Mouse (Mus musculus) lung, embryonic 14.5 days (tissue): ENCODE data around the gene Lrrc8d. TPM values are rescaled to one million over a fixed set of nuclear protein-coding genes. Genes with fewer than 3 reads are reported as not detected.

Experiments used
- ATAC-seq: fragments of 200-750 bp; cut with Nextera tagmentation; 2 replicates; pipeline ENCODE4 v1.8.0; 2017; ENCODE audit warnings: mild to moderate bottlenecking, moderate TSS enrichment, moderate library complexity; ENCODE audit not compliant: insufficient read depth
- DNase-seq: peaks from one replicate; pipeline ENCODE4 v3.0.0-alpha.2; 2015
- H3K27ac ChIP-seq: fragments of 300-500 bp; sonication (generic); 2 replicates; pipeline ENCODE4 v1.5.1; 2014; ENCODE audit warnings: low read depth, mild to moderate bottlenecking, moderate library complexity
- H3K27me3 ChIP-seq: fragments of 300-500 bp; sonication (generic); 2 replicates; pipeline ENCODE4 v1.6.1; 2014; ENCODE audit warnings: low read length, control low read depth; ENCODE audit not compliant: insufficient read depth
- H3K36me3 ChIP-seq: fragments of 300-500 bp; sonication (generic); 2 replicates; pipeline ENCODE4 v1.6.1; 2014; ENCODE audit warnings: control low read depth; ENCODE audit not compliant: insufficient read depth
- H3K4me1 ChIP-seq: fragments of 300-500 bp; sonication (generic); 2 replicates; pipeline ENCODE4 v1.6.1; 2014; ENCODE audit warnings: antibody characterized with exemption, control low read depth; ENCODE audit not compliant: insufficient read depth
- H3K4me2 ChIP-seq: fragments of 300-500 bp; sonication (generic); 2 replicates; pipeline ENCODE4 v1.6.1; 2014; ENCODE audit warnings: mild to moderate bottlenecking
- H3K4me3 ChIP-seq: fragments of 300-500 bp; sonication (generic); 2 replicates; pipeline ENCODE4 v1.5.1; 2014; ENCODE audit warnings: low read depth, low read length
- H3K9ac ChIP-seq: fragments of 300-500 bp; sonication (generic); 2 replicates; pipeline ENCODE4 v1.6.1; 2014
- H3K9me3 ChIP-seq: fragments of 300-500 bp; sonication (generic); 2 replicates; pipeline ENCODE4 v1.6.1; 2016; ENCODE audit warnings: low read depth, low read length, control low read depth
- CTCF ChIP-seq: IDR thresholded peaks from 2 replicates; pipeline ENCODE4 v1.5.1; 2016; ENCODE audit warnings: antibody characterized with exemption, low read depth
- WGBS: fragments of 180-500 bp; shearing (Covaris S2); extraction: QIAGEN DNeasy Blood & Tissue Kit; methylation state at CpG from one replicate; pipeline ENCODE4 v1.1.7; 2014; 5-methylcytosine and 5-hydroxymethylcytosine counted together
- polyA plus RNA-seq: library from polyadenylated mRNA; unstranded; fragments of >200 nt; fragmentation: Nextera tagmentation; extraction: Ambion mirVana; gene quantifications from 2 replicates; pipeline ENCODE4 v1.2.1, GENCODE M21; 2014

The Lrrc8d gene
- polyA plus RNA-seq, 1 experiment from 2014 or later: 25.0 TPM

DNA sequence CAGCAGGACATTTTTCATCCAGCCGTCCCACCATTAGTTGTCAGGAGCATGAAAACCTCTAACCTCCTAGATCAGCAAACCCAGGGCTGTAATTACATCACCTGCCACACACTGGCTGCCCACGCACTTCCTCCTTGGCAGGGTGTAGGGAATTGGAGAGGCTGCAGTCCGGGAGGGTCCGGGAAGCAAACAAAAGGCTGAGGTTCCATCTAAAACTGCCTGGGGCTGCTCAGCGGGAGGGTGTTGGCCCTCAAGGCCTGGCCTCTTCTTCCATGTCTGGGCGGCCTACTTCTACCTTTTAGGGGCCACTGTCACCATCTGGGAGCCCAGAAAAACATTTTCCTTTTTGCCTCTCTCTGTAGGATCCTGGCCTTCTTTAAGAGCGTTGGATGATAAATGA, 1.1 kb upstream of the Lrrc8d start:
- peak overlapping the region; percentile 96 for H3K27ac ChIP-seq

GRCm38 (mm10) chr5:105700070-105700851, 492 bp downstream of the Lrrc8d start:
- ATAC-seq (peak; percentile 63), DNase-seq (peak; percentile 79)

More for the DNA sequence above, 1.1 kb upstream of the Lrrc8d start:
- H3K9me3 ChIP-seq: no peaks in the 10 kb centered on the region
- peak overlapping the region; percentile 81 for H3K4me3 ChIP-seq
- ATAC-seq (0 out of 2 replicates have a peak, but pooled peaks have one; percentile 15), DNase-seq (peak; percentile 57)
- peak overlapping the region; percentile 94 for H3K4me2 ChIP-seq
- H3K4me1 ChIP-seq: peaks cover 3% of the 10 kb centered on the region; the same call in 1 of the 2 replicates
- no peaks in the 10 kb centered on the region; the same call in 1 of the 2 replicates for H3K27me3 ChIP-seq
- 20% methylated on average over 7 of the region's 7 CpGs for WGBS
- H3K36me3 ChIP-seq: no peaks in the 10 kb centered on the region
- TF ChIP-seq CTCF: no peak
- peak overlapping the region; percentile 95 for H3K9ac ChIP-seq

GRCm38 (mm10) chr5:105701326-105701725, 1.6 kb downstream of the Lrrc8d start:
- WGBS: 43% methylated on average over 9 of the region's 9 CpGs

More at GRCm38 (mm10) chr5:105700070-105700851, 492 bp downstream of the Lrrc8d start:
- no peak for TF ChIP-seq CTCF
- Histone ChIP-seq H3K27me3 (no peaks in the 10 kb centered on the region; the same call in 1 of the 2 replicates), H3K27ac (peak overlapping the region; percentile 96), H3K4me1 (peaks cover 9% of the 10 kb centered on the region), H3K4me3 (peak overlapping the region; percentile 81), H3K36me3 (no peaks in the 10 kb centered on the region), H3K9me3 (no peaks in the 10 kb centered on the region), H3K9ac (peak overlapping the region; percentile 95), H3K4me2 (peak overlapping the region; percentile 94)
- under 1% methylated on average over 79 of the region's 101 CpGs for WGBS

GRCm38 (mm10) chr5:105701844-105702243, 2.1 kb downstream of the Lrrc8d start:
- no peak overlapping the region for H3K9ac ChIP-seq
- ATAC-seq: no peak
- TF ChIP-seq CTCF: no peak
- H3K4me2 ChIP-seq: peak overlapping the region; percentile 94; the same call in 1 of the 2 replicates
- no peak overlapping the region for H3K27ac ChIP-seq
- H3K4me1 ChIP-seq: peaks cover 9% of the 10 kb centered on the region
- H3K9me3 ChIP-seq: no peaks in the 10 kb centered on the region
- WGBS: 56% methylated on average over 8 of the region's 8 CpGs
- H3K36me3 ChIP-seq: no peaks in the 10 kb centered on the region
- H3K4me3 ChIP-seq: peak overlapping the region; percentile 9; the same call in 1 of the 2 replicates
- no peak for DNase-seq
- no peaks in the 10 kb centered on the region; the same call in 1 of the 2 replicates for H3K27me3 ChIP-seq

More at GRCm38 (mm10) chr5:105701326-105701725, 1.6 kb downstream of the Lrrc8d start:
- Histone ChIP-seq H3K36me3 (no peaks in the 10 kb centered on the region), H3K27me3 (no peaks in the 10 kb centered on the region; the same call in 1 of the 2 replicates), H3K4me3 (peak overlapping the region; percentile 81), H3K4me1 (peaks cover 9% of the 10 kb centered on the region), H3K9ac (no peak overlapping the region; the same call in 1 of the 2 replicates), H3K4me2 (peak overlapping the region; percentile 94), H3K27ac (no peak overlapping the region), H3K9me3 (no peaks in the 10 kb centered on the region)
- ATAC-seq (no peak), DNase-seq (no peak)
- TF ChIP-seq CTCF: no peak

- H3K4me2 ChIP-seq: no peak overlapping the region
- no peak for ATAC-seq
- no peak overlapping the region for H3K9ac ChIP-seq
- H3K27me3 ChIP-seq: no peaks in the 10 kb centered on the region; the same call in 1 of the 2 replicates
- no peaks in the 10 kb centered on the region for H3K9me3 ChIP-seq
- H3K4me1 ChIP-seq: peaks cover 9% of the 10 kb centered on the region
- H3K36me3 ChIP-seq: no peaks in the 10 kb centered on the region
- no peak for DNase-seq
- no peak overlapping the region for H3K4me3 ChIP-seq
- 76% methylated on average over 9 of the region's 9 CpGs for WGBS
- no peak overlapping the region for H3K27ac ChIP-seq
- TF ChIP-seq CTCF: no peak
These were observed 3.0 kb downstream of the Lrrc8d start for GRCm38 (mm10) chr5:105702580-105703285.

DNA sequence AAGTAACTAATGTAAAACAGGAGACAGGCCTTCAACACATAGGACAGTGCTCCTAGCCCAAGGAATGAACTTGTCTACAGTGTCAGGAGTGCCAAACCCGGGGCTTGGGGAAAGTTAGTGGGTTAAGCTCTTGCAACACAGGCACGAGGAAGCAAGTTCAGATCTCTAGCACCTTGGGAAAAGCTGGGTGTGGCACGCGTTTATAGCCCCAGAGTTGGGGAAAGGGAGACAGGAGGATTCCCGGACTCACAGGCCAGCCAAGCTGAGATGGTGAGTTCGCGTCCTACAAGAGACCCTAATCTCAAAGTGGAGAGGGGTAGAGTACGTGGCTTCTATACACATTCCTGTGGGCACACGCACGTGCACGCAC, 3.5 kb downstream of the Lrrc8d start:
- H3K27me3 ChIP-seq: no peaks in the 10 kb centered on the region; the same call in 1 of the 2 replicates

More for the DNA sequence above, 3.5 kb downstream of the Lrrc8d start:
- H3K9ac ChIP-seq: no peak overlapping the region
- H3K4me3 ChIP-seq: no peak overlapping the region
- H3K9me3 ChIP-seq: no peaks in the 10 kb centered on the region
- H3K36me3 ChIP-seq: no peaks in the 10 kb centered on the region
- H3K4me2 ChIP-seq: no peak overlapping the region
- 80% methylated on average over 11 of the region's 11 CpGs for WGBS
- H3K27ac ChIP-seq: no peak overlapping the region
- no peak for TF ChIP-seq CTCF
- ATAC-seq: no peak
- H3K4me1 ChIP-seq: peaks cover 9% of the 10 kb centered on the region
- DNase-seq: no peak
